In genomic region chr10:41735398-41735797, GRCm38 (mm10) we compare ENCODE assay signal across 26 mouse cellular contexts.
"Had no signal": no experiment of that assay in that cellular context is flagged by ENCODE, and none has a peak within 500 bp of the region (broad histone marks: within the 10 kb centered on the region; RNA-seq: fewer than 3 reads in every experiment).

No protein-coding gene starts in this region.

- H3K4me1 ChIP-seq: hindbrain, embryonic 12.5 days; intestine, embryonic 15.5 days; limb, embryonic 10.5 days; limb, embryonic 12.5 days had no signal

- H3K4me3 ChIP-seq: gastrocnemius, adult 2 months; heart, adult 2 months; heart, embryonic 13.5 days; heart, embryonic 15.5 days; hindbrain, embryonic 12.5 days; intestine, embryonic 15.5 days; layer of hippocampus, adult 2 months; left cerebral cortex, adult 2 months; limb, embryonic 10.5 days; limb, embryonic 12.5 days had no signal

- H3K27ac ChIP-seq: gastrocnemius, adult 2 months; heart, adult 2 months; heart, embryonic 13.5 days; heart, embryonic 15.5 days; hindbrain, embryonic 12.5 days; hindbrain, embryonic 14.5 days; intestine, embryonic 15.5 days; layer of hippocampus, adult 2 months; left cerebral cortex, adult 2 months; limb, embryonic 10.5 days; limb, embryonic 12.5 days had no signal

- ATAC-seq: hindbrain, embryonic 16.5 days; inflammation-experienced regulatory T-cells, adult 6 months; intestine, embryonic 15.5 days; intestine, postnatal 0 days had no signal

- H3K36me3 ChIP-seq: intestine, embryonic 15.5 days had no signal

- H3K27me3 ChIP-seq: heart, embryonic 13.5 days; heart, embryonic 15.5 days; hindbrain, embryonic 12.5 days; intestine, embryonic 15.5 days; limb, embryonic 12.5 days had no signal

- H3K9ac ChIP-seq: heart, embryonic 13.5 days; heart, embryonic 15.5 days; hindbrain, embryonic 12.5 days; hindbrain, embryonic 14.5 days; intestine, embryonic 15.5 days; limb, embryonic 12.5 days had no signal

- H3K4me2 ChIP-seq: heart, embryonic 11.5 days; heart, embryonic 13.5 days; heart, embryonic 15.5 days; hindbrain, embryonic 12.5 days; hindbrain, embryonic 14.5 days; intestine, embryonic 15.5 days; limb, embryonic 12.5 days had no signal

- H3K9me3 ChIP-seq: heart, embryonic 13.5 days; heart, embryonic 15.5 days; hindbrain, embryonic 12.5 days; intestine, embryonic 15.5 days; limb, embryonic 10.5 days; limb, embryonic 12.5 days had no signal

- DNase-seq: gastrocnemius, adult 2 months; gastrocnemius, postnatal 10 days; gastrocnemius, postnatal 25 days; heart, adult 11 months; heart, adult 2 months; heart, postnatal 14 days; heart, postnatal 36 days; kidney, adult 18-20 months; kidney, adult 8-10 months; kidney, postnatal 10 days; kidney, postnatal 25 days; kidney, postnatal 4 days; liver had no signal
